Mouse (Mus musculus): ENCODE results near the gene Gm15155. TPM values are rescaled to one million over a fixed set of nuclear protein-coding genes. Genes with fewer than 3 reads are reported as not detected.
A peak's percentile ranks its signal among the peaks of the same experiment; 100 is the strongest.
"Not testable (repeated sequence)": the region's sequence is repeated elsewhere in the genome, so short reads cannot be mapped to it uniquely, and the experiment has no call there.

Gene Gm15155
- polyA plus RNA-seq, 1 experiment from 2014 or later: not detected

DNA sequence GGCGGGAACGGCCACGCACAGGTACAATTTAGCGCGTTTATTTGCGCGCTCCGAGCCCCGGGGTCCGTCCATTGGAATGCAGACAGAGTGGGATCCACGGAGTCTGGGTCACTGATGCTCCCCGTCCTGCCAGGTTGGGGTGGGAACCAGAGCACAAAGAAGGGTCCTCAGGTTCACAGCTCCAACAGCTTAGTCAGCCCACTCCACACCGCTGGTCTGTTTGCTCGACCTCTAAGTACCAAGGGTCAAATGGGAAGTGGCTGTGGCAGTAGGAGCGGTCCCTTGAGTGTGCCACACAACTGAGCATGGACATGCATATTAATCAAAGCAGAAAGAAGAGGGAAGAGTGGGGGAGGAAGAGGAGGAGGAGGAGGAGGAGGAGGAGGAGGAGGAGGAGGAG is 354 bp downstream of the Gm15155 start:
- no peaks in the 10 kb centered on the region for H3K36me3 ChIP-seq
- H3K4me3 ChIP-seq (replicated peaks): peak overlapping the region; percentile 46
- WGBS: 14% methylated on average over 12 of the region's 15 CpGs
- H3K4me2 ChIP-seq (replicated peaks): peak overlapping the region; percentile 82
- no peaks in the 10 kb centered on the region for H3K9me3 ChIP-seq (replicated peaks)
- no peak overlapping the region for H3K9ac ChIP-seq
- H3K27me3 ChIP-seq: peaks cover 44% of the 10 kb centered on the region
- ATAC-seq (ENCODE audit: insufficient number of reproducible peaks, low FRiP score, low TSS enrichment, low read depth): no peak; the same call in 1 of the 2 replicates
- H3K4me1 ChIP-seq: peaks cover 11% of the 10 kb centered on the region; the same call in 1 of the 2 replicates
- H3K27ac ChIP-seq (replicated peaks): no peak overlapping the region

- Histone ChIP-seq H3K4me2 (replicated peaks) (no peak overlapping the region), H3K4me3 (replicated peaks) (no peak overlapping the region), H3K27ac (replicated peaks) (no peak overlapping the region), H3K9ac (no peak overlapping the region), H3K36me3 (no peaks in the 10 kb centered on the region), H3K27me3 (peaks cover 44% of the 10 kb centered on the region), H3K9me3 (replicated peaks) (no peaks in the 10 kb centered on the region), H3K4me1 (peaks cover 11% of the 10 kb centered on the region; the same call in 1 of the 2 replicates)
- 16% methylated on average over 13 of the region's 13 CpGs for WGBS
- ATAC-seq (ENCODE audit: insufficient number of reproducible peaks, low FRiP score, low TSS enrichment, low read depth): no peak; the same call in 1 of the 2 replicates
Measured at GRCm38 (mm10) chrX:155625671-155626196, 1.2 kb downstream of the Gm15155 start.

DNA sequence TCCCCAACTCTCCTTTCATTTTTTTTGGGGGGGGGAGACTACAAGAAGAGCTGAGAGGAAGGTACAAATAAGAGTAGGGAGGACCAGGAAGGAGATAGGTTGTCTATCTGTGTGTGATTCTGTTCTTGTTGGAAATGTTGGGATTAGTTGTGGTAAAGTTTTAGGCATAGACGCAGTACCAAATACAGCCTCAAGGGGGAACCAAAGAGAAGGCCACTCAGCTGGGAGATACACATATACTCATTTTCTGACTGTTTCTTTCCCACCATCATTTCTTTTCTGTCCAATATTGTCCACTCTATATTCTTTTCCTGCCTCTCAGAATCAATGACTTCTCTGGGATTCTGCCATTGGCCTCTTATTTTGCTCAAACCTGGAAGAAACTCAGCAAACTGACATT is 19.4 kb downstream of the Gm15155 start:
- Histone ChIP-seq H3K27me3 (no peaks in the 10 kb centered on the region), H3K4me2 (replicated peaks) (no peak overlapping the region), H3K4me1 (no peaks in the 10 kb centered on the region), H3K36me3 (no peaks in the 10 kb centered on the region), H3K4me3 (replicated peaks) (no peak overlapping the region), H3K9me3 (replicated peaks) (no peaks in the 10 kb centered on the region), H3K27ac (replicated peaks) (no peak overlapping the region), H3K9ac (no peak overlapping the region)
- WGBS: 17% methylated on average over 1 of the region's 1 CpGs
- no peak for ATAC-seq (ENCODE audit: insufficient number of reproducible peaks, low FRiP score, low TSS enrichment, low read depth)

DNA sequence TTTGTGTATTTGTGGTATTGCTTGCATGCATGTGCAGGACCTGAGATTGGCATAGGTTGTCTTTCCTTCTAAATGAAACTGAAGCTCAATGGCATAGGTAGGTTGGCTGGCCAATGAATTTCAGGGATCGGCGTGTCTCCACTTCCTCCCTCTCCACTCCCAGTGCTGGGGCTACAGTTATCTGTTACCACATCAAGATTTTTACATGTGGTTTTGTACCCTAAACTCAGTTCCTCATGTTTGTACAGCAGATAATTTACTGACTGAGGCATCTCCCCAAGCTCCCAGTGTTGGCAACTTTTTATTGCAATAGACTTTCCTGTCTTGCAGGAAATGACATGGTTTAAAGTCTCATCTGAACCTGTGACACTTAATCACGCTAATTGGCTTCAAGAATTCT is 21.4 kb downstream of the Gm15155 start:
- 87% methylated on average over 3 of the region's 3 CpGs for WGBS
- Histone ChIP-seq H3K27me3 (no peaks in the 10 kb centered on the region), H3K36me3 (no peaks in the 10 kb centered on the region), H3K4me2 (replicated peaks) (no peak overlapping the region), H3K4me3 (replicated peaks) (no peak overlapping the region), H3K9me3 (replicated peaks) (no peaks in the 10 kb centered on the region), H3K27ac (replicated peaks) (no peak overlapping the region), H3K4me1 (no peaks in the 10 kb centered on the region), H3K9ac (no peak overlapping the region)
- no peak for ATAC-seq (ENCODE audit: insufficient number of reproducible peaks, low FRiP score, low TSS enrichment, low read depth)

DNA sequence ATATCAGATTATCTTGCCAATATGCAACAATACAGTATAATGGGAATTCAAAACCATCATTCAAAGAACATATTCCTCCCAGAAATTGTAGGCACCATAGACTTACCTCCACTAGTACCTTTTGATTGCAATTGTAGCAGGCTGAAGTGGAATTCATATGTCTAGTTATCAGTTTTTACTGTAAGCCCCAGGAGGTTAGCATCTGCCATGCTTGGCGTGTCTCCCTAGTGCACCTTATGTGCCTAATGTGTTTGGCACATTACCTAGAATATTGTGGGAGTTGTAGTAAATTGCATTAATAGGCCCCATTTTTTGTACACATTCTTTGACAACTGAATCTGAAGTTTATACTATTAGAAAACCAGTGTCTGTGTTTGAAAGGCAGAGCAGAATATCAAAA is 33.4 kb downstream of the Gm15155 start:
- no peak for ATAC-seq (ENCODE audit: insufficient number of reproducible peaks, low FRiP score, low TSS enrichment, low read depth)
- H3K9ac ChIP-seq: no peak overlapping the region
- WGBS: 69% methylated on average over 1 of the region's 1 CpGs

DNA sequence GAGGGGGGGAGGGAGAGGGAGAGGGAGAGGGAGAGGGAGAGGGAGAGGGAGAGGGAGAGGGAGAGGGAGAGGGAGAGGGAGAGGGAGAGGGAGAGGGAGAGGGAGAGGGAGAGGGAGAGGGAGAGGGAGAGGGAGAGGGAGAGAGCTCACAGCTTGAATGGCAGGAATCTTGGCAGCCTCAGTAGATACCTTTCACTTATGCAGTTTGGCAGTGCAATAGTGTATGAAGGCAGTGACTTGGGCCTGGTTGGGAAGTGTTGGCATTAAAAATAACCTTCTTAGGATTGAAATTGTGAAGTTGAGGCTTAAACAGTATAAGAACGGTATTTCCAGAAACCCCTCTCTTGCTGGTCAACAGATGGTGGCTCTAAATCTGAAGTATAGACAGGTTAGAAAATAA is 65.9 kb downstream of the Gm15155 start:
- H3K27ac ChIP-seq (replicated peaks); H3K4me1 ChIP-seq: not testable (repeated sequence)

More for the DNA sequence above, 33.4 kb downstream of the Gm15155 start:
- no peaks in the 10 kb centered on the region for H3K36me3 ChIP-seq
- no peak overlapping the region for H3K4me3 ChIP-seq (replicated peaks)
- H3K4me1 ChIP-seq: no peaks in the 10 kb centered on the region
- no peak overlapping the region for H3K27ac ChIP-seq (replicated peaks)
- no peak overlapping the region for H3K4me2 ChIP-seq (replicated peaks)
- H3K27me3 ChIP-seq: no peaks in the 10 kb centered on the region
- H3K9me3 ChIP-seq (replicated peaks): no peaks in the 10 kb centered on the region

GRCm38 (mm10) chrX:155724157-155724556 is 99.6 kb downstream of the Gm15155 start:
- Histone ChIP-seq H3K27me3 (no peaks in the 10 kb centered on the region), H3K27ac (replicated peaks) (no peak overlapping the region), H3K9ac (no peak overlapping the region), H3K4me1 (no peaks in the 10 kb centered on the region), H3K9me3 (replicated peaks) (no peaks in the 10 kb centered on the region), H3K4me2 (replicated peaks) (no peak overlapping the region), H3K4me3 (replicated peaks) (no peak overlapping the region), H3K36me3 (no peaks in the 10 kb centered on the region)
- no peak for ATAC-seq (ENCODE audit: insufficient number of reproducible peaks, low FRiP score, low TSS enrichment, low read depth)
- WGBS: 75% methylated on average over 3 of the region's 3 CpGs

More for the DNA sequence above, 65.9 kb downstream of the Gm15155 start:
- H3K9ac ChIP-seq; H3K9me3 ChIP-seq (replicated peaks); H3K36me3 ChIP-seq; H3K4me3 ChIP-seq (replicated peaks); ATAC-seq (ENCODE audit: insufficient number of reproducible peaks, low FRiP score, low TSS enrichment, low read depth); H3K27me3 ChIP-seq; H3K4me2 ChIP-seq (replicated peaks): not testable (repeated sequence)
- WGBS: 77% methylated on average over 1 of the region's 1 CpGs

DNA sequence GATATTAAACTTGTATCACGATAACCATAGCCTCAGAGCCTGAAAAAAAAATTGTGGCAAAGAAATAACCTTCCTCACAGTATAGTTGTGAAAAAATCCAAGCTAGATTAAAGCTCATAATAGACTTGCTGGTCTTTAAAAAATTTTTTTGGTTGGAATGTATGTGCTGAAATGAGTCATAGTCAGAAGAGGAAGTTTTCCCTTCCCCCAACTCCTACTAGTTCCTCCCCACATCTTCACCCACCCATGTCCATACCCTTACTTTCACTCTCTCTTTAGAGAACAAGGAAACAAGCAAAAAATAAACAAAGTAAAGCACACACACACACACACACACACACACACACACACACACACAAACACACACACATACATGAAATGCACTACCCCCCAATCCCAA is 103.8 kb downstream of the Gm15155 start:
- Histone ChIP-seq H3K27ac (replicated peaks) (no peak overlapping the region), H3K9me3 (replicated peaks) (no peaks in the 10 kb centered on the region), H3K4me3 (replicated peaks) (no peak overlapping the region), H3K4me2 (replicated peaks) (no peak overlapping the region), H3K27me3 (no peaks in the 10 kb centered on the region), H3K4me1 (no peaks in the 10 kb centered on the region), H3K9ac (no peak overlapping the region), H3K36me3 (no peaks in the 10 kb centered on the region)
- no peak for ATAC-seq (ENCODE audit: insufficient number of reproducible peaks, low FRiP score, low TSS enrichment, low read depth)
- 63% methylated on average over 1 of the region's 1 CpGs for WGBS

- Histone ChIP-seq H3K36me3 (no peaks in the 10 kb centered on the region), H3K27ac (replicated peaks) (no peak overlapping the region), H3K4me3 (replicated peaks) (no peak overlapping the region), H3K4me2 (replicated peaks) (no peak overlapping the region), H3K9ac (no peak overlapping the region), H3K9me3 (replicated peaks) (no peaks in the 10 kb centered on the region), H3K4me1 (no peaks in the 10 kb centered on the region), H3K27me3 (no peaks in the 10 kb centered on the region)
- WGBS: 65% methylated on average over 1 of the region's 1 CpGs
- ATAC-seq (ENCODE audit: insufficient number of reproducible peaks, low FRiP score, low TSS enrichment, low read depth): no peak
Measured at GRCm38 (mm10) chrX:155888118-155888517, 263.6 kb downstream of the Gm15155 start.

- Histone ChIP-seq H3K27me3 (no peaks in the 10 kb centered on the region), H3K27ac (replicated peaks) (no peak overlapping the region), H3K4me1 (no peaks in the 10 kb centered on the region), H3K4me2 (replicated peaks) (no peak overlapping the region), H3K36me3 (no peaks in the 10 kb centered on the region), H3K9me3 (replicated peaks) (no peaks in the 10 kb centered on the region), H3K4me3 (replicated peaks) (no peak overlapping the region), H3K9ac (no peak overlapping the region)
- no peak for ATAC-seq (ENCODE audit: insufficient number of reproducible peaks, low FRiP score, low TSS enrichment, low read depth)
- WGBS: 72% methylated on average over 1 of the region's 1 CpGs
Measured at GRCm38 (mm10) chrX:155900040-155900439, 275.5 kb downstream of the Gm15155 start.

GRCm38 (mm10) chrX:155901742-155902141 is 277.2 kb downstream of the Gm15155 start:
- ATAC-seq (ENCODE audit: insufficient number of reproducible peaks, low FRiP score, low TSS enrichment, low read depth): no peak
- H3K4me3 ChIP-seq (replicated peaks): no peak overlapping the region
- no peak overlapping the region for H3K9ac ChIP-seq
- H3K9me3 ChIP-seq (replicated peaks): no peaks in the 10 kb centered on the region
- H3K27ac ChIP-seq (replicated peaks): no peak overlapping the region
- H3K4me2 ChIP-seq (replicated peaks): no peak overlapping the region
- no peaks in the 10 kb centered on the region for H3K4me1 ChIP-seq
- no peaks in the 10 kb centered on the region for H3K27me3 ChIP-seq
- no peaks in the 10 kb centered on the region for H3K36me3 ChIP-seq

DNA sequence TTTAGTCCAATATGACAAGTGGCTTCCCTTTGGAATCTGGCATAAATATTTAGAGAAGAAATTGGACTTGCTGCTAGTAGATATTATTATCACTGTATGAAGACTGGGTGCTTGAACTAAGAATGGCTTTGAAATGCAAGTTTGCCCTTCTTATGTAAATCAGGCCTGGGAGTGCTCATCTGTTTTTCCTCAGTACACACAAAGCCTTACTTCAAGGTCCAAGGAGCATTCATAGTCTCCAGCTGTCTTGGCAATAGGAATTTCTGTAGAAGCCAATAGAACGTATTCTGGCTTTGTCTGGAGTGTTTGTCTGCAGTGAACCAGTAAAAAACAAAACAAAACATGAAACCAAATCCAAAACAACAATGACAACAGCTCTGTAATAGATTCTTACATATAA is 278.6 kb downstream of the Gm15155 start:
- Histone ChIP-seq H3K4me3 (replicated peaks) (no peak overlapping the region), H3K27ac (replicated peaks) (no peak overlapping the region), H3K4me2 (replicated peaks) (no peak overlapping the region), H3K27me3 (no peaks in the 10 kb centered on the region), H3K9ac (no peak overlapping the region), H3K4me1 (no peaks in the 10 kb centered on the region), H3K36me3 (no peaks in the 10 kb centered on the region), H3K9me3 (replicated peaks) (no peaks in the 10 kb centered on the region)
- no peak for ATAC-seq (ENCODE audit: insufficient number of reproducible peaks, low FRiP score, low TSS enrichment, low read depth)
- 30% methylated on average over 1 of the region's 1 CpGs for WGBS
